Comparison of ENCODE assay signal across 22 mouse cellular contexts in genomic region chr17:80834701-80835100, GRCm38 (mm10).
A peak's percentile ranks its signal among the peaks of the same experiment; 100 is the strongest.
DNase-seq lines count a peak whose midpoint lies in the region; ATAC-seq and TF ChIP-seq lines count a peak whose summit lies in the region.
"Had no signal": no experiment of that assay in that cellular context is flagged by ENCODE, and none has a peak within 500 bp of the region (broad histone marks: within the 10 kb centered on the region; RNA-seq: fewer than 3 reads in every experiment).

No protein-coding gene starts in this region.

- no peak overlapping the region for H3K9ac ChIP-seq in embryonic facial prominence, embryonic 13.5 days
- H3K9ac ChIP-seq: forebrain, postnatal 0 days; hindbrain, embryonic 15.5 days; intestine, embryonic 15.5 days; limb, embryonic 13.5 days; liver, embryonic 13.5 days had no signal

- H3K27me3 ChIP-seq in embryonic facial prominence, embryonic 13.5 days: no peaks in the 10 kb centered on the region
- no peaks in the 10 kb centered on the region for H3K27me3 ChIP-seq in cerebellum, adult 2 months (ENCODE audit: control insufficient read depth, insufficient read depth, low read length)
- H3K27me3 ChIP-seq: hindbrain, embryonic 15.5 days; intestine, embryonic 15.5 days; limb, embryonic 13.5 days; liver, embryonic 13.5 days; Patski had no signal

- H3K36me3 ChIP-seq in embryonic facial prominence, embryonic 13.5 days: no peaks in the 10 kb centered on the region
- H3K36me3 ChIP-seq: hindbrain, embryonic 15.5 days; intestine, embryonic 15.5 days; limb, embryonic 13.5 days; liver, embryonic 13.5 days had no signal

- peaks cover 14% of the 10 kb centered on the region for H3K4me1 ChIP-seq in embryonic facial prominence, embryonic 13.5 days
- no peaks in the 10 kb centered on the region for H3K4me1 ChIP-seq in cerebellum, adult 2 months (ENCODE audit: control insufficient read depth, insufficient read depth, low read length)
- H3K4me1 ChIP-seq: hindbrain, embryonic 15.5 days; intestine, embryonic 15.5 days; liver, embryonic 13.5 days had no signal

- no peak for TF ChIP-seq POLR2A in cerebellum, adult 2 months (IDR thresholded peaks at IDR 0.05; ENCODE audit: borderline replicate concordance, insufficient read depth, low read length)

- TF ChIP-seq CTCF in cerebellum, adult 2 months (IDR thresholded peaks at IDR 0.05; ENCODE audit: borderline replicate concordance, insufficient read depth, low read depth, low read length): no peak

- DNase-seq in lung, adult 18-20 months: peak; percentile 50 to 66
- no peak for DNase-seq in lung, postnatal 14 days
- DNase-seq in NIH3T3 (ENCODE audit: low read depth): peak; percentile 8
- DNase-seq in lung, postnatal 25 days (ENCODE audit: low spot score): peak; percentile 61
- DNase-seq in cerebellum, adult 2 months: no peak
- no peak for DNase-seq in embryo, embryonic 11 days
- DNase-seq in thymus, adult 18-20 months: no peak
- DNase-seq: adrenal gland, postnatal 10 days; cerebellum, postnatal 10 days; forebrain, postnatal 0 days; heart, adult 2 months; heart, postnatal 4 days; kidney, adult 9 months; kidney, postnatal 4 days; liver, embryonic 13.5 days; midbrain, embryonic 14.5 days; thymus, postnatal 4 days had no signal

- H3K9me3 ChIP-seq in embryonic facial prominence, embryonic 13.5 days: no peaks in the 10 kb centered on the region
- H3K9me3 ChIP-seq: hindbrain, embryonic 15.5 days; intestine, embryonic 15.5 days; limb, embryonic 13.5 days; liver, embryonic 13.5 days had no signal

- no peak overlapping the region for H3K4me3 ChIP-seq in embryonic facial prominence, embryonic 13.5 days
- H3K4me3 ChIP-seq in cerebellum, adult 2 months (replicated peaks; ENCODE audit: insufficient read depth, low read depth, low read length): no peak overlapping the region
- H3K4me3 ChIP-seq: heart, adult 2 months; hindbrain, embryonic 15.5 days; intestine, embryonic 15.5 days; limb, embryonic 13.5 days; liver, embryonic 13.5 days had no signal

- peak overlapping the region; percentile 28; the same call in 1 of the 2 replicates for H3K27ac ChIP-seq in embryonic facial prominence, embryonic 13.5 days
- H3K27ac ChIP-seq in cerebellum, adult 2 months (ENCODE audit: insufficient read depth, low read length): no peak overlapping the region
- H3K27ac ChIP-seq: heart, adult 2 months; hindbrain, embryonic 15.5 days; intestine, embryonic 15.5 days; limb, embryonic 13.5 days; liver, embryonic 13.5 days had no signal

- peak; percentile 64; the same call in 1 of the 2 replicates for ATAC-seq in embryonic facial prominence, embryonic 13.5 days (ENCODE audit: insufficient number of reproducible peaks, insufficient read depth, low FRiP score, low TSS enrichment, low read depth)
- ATAC-seq: forebrain, postnatal 0 days; Patski had no signal

- no peak overlapping the region for H3K4me2 ChIP-seq in embryonic facial prominence, embryonic 13.5 days
- H3K4me2 ChIP-seq: hindbrain, embryonic 15.5 days; liver, embryonic 13.5 days had no signal

Comparison
In these comparisons a context has a peak if more than half of its experiments do, and no peak if none do; other contexts are left out.
1. DNase-seq: peak in lung, adult 18-20 months (2 of 2), NIH3T3 (single experiment) and lung, postnatal 25 days (single experiment); none in lung, postnatal 14 days (single experiment), cerebellum, adult 2 months (0 of 2), embryo, embryonic 11 days (single experiment) and thymus, adult 18-20 months (0 of 2).